Mouse (Mus musculus) midbrain, embryonic 12.5 days (tissue): ENCODE data around the gene Exoc6b. TPM values are rescaled to one million over a fixed set of nuclear protein-coding genes. Genes with fewer than 3 reads are reported as not detected.

ENCODE experiments used
- ATAC-seq: fragments of 200-750 bp; cut with Nextera tagmentation; 2 replicates; pipeline ENCODE4 v1.8.0; 2017; ENCODE audit warnings: low read depth, moderate TSS enrichment, moderate library complexity; ENCODE audit not compliant: low FRiP score
- H3K27ac ChIP-seq: fragments of 300-500 bp; sonication (generic); replicated peaks from 2 replicates; pipeline ENCODE4 v1.5.1; 2016; ENCODE audit warnings: mild to moderate bottlenecking
- H3K27me3 ChIP-seq: fragments of 300-500 bp; sonication (generic); 2 replicates; pipeline ENCODE4 v1.6.1; 2016; ENCODE audit warnings: mild to moderate bottlenecking
- H3K36me3 ChIP-seq: fragments of 300-500 bp; sonication (generic); 2 replicates; pipeline ENCODE4 v1.6.1; 2016
- H3K4me1 ChIP-seq: fragments of 300-500 bp; sonication (generic); 2 replicates; pipeline ENCODE4 v1.6.1; 2016
- H3K4me2 ChIP-seq: fragments of 300-500 bp; sonication (generic); replicated peaks from 2 replicates; pipeline ENCODE4 v1.6.1; 2016; ENCODE audit warnings: mild to moderate bottlenecking, moderate library complexity
- H3K4me3 ChIP-seq: fragments of 300-500 bp; sonication (generic); 2 replicates; pipeline ENCODE4 v1.5.1; 2016; ENCODE audit warnings: mild to moderate bottlenecking
- H3K9ac ChIP-seq: fragments of 300-500 bp; sonication (generic); replicated peaks from 2 replicates; pipeline ENCODE4 v1.6.1; 2016; ENCODE audit warnings: mild to moderate bottlenecking, moderate library complexity
- H3K9me3 ChIP-seq: fragments of 300-500 bp; sonication (generic); 2 replicates; pipeline ENCODE4 v1.6.1; 2016; ENCODE audit warnings: mild to moderate bottlenecking
- WGBS: fragments of 180-500 bp; shearing (Covaris S2); methylation state at CpG from one replicate; pipeline ENCODE4 v1.1.7; 2016; 5-methylcytosine and 5-hydroxymethylcytosine counted together
- polyA plus RNA-seq: library from polyadenylated mRNA; unstranded; fragments of >200 nt; fragmentation: Nextera tagmentation; extraction: Ambion mirVana; gene quantifications from 2 replicates; pipeline ENCODE4 v1.2.1, GENCODE M21; 2016

Gene Exoc6b
- polyA plus RNA-seq, 1 experiment from 2014 or later = 47.7 TPM

GRCm38 (mm10) chr6:84693204-84693603 is 376.1 kb downstream of the Exoc6b start:
- 62% methylated on average over 2 of the region's 2 CpGs for whole genome bisulfite sequencing
- H3K9ac ChIP-seq = no peak overlapping the region
- no peak overlapping the region for H3K4me3 ChIP-seq
- no peak for ATAC-seq
- H3K4me2 ChIP-seq = no peak overlapping the region
- H3K4me1 ChIP-seq = peaks cover 15% of the 10 kb centered on the region
- no peaks in the 10 kb centered on the region for H3K27me3 ChIP-seq
- no peaks in the 10 kb centered on the region for H3K9me3 ChIP-seq
- H3K27ac ChIP-seq = 0 out of 2 replicates have a peak overlapping the region, but pooled peaks have one; percentile 32
- H3K36me3 ChIP-seq = no peaks in the 10 kb centered on the region

GRCm38 (mm10) chr6:84691907-84692306 is 377.4 kb downstream of the Exoc6b start:
- H3K27ac ChIP-seq = no peak overlapping the region
- H3K4me3 ChIP-seq = no peak overlapping the region
- H3K36me3 ChIP-seq = no peaks in the 10 kb centered on the region
- no peak overlapping the region for H3K9ac ChIP-seq
- H3K9me3 ChIP-seq = no peaks in the 10 kb centered on the region
- no peak for ATAC-seq
- WGBS = 91% methylated on average over 3 of the region's 3 CpGs
- no peak overlapping the region for H3K4me2 ChIP-seq
- no peaks in the 10 kb centered on the region for H3K27me3 ChIP-seq
- peaks cover 9% of the 10 kb centered on the region; the same call in 1 of the 2 replicates for H3K4me1 ChIP-seq

GRCm38 (mm10) chr6:84677770-84678169 is 391.5 kb downstream of the Exoc6b start:
- no peak overlapping the region for H3K9ac ChIP-seq
- no peaks in the 10 kb centered on the region for H3K36me3 ChIP-seq
- 85% methylated on average over 3 of the region's 3 CpGs for WGBS
- H3K27ac ChIP-seq = no peak overlapping the region
- no peak overlapping the region for H3K4me2 ChIP-seq
- H3K27me3 ChIP-seq = no peaks in the 10 kb centered on the region
- ATAC-seq = no peak
- H3K9me3 ChIP-seq = no peaks in the 10 kb centered on the region
- H3K4me1 ChIP-seq = no peaks in the 10 kb centered on the region
- no peak overlapping the region for H3K4me3 ChIP-seq

- H3K27ac ChIP-seq = no peak overlapping the region
- no peak overlapping the region for H3K4me3 ChIP-seq
- 95% methylated on average over 3 of the region's 3 CpGs for WGBS
These were observed 394.4 kb downstream of the Exoc6b start for GRCm38 (mm10) chr6:84674936-84675335.

GRCm38 (mm10) chr6:84674136-84674535 is 395.2 kb downstream of the Exoc6b start:
- 87% methylated on average over 7 of the region's 7 CpGs for WGBS
- H3K27ac ChIP-seq = no peak overlapping the region

More at GRCm38 (mm10) chr6:84674936-84675335, 394.4 kb downstream of the Exoc6b start:
- Histone ChIP-seq H3K27me3 (no peaks in the 10 kb centered on the region), H3K36me3 (no peaks in the 10 kb centered on the region), H3K4me2 (no peak overlapping the region), H3K9me3 (peaks cover 4% of the 10 kb centered on the region; the same call in 1 of the 2 replicates), H3K4me1 (no peaks in the 10 kb centered on the region), H3K9ac (no peak overlapping the region)
- no peak for ATAC-seq

GRCm38 (mm10) chr6:84661451-84662112 is 407.7 kb downstream of the Exoc6b start:
- Histone ChIP-seq H3K4me2 (no peak overlapping the region), H3K27me3 (no peaks in the 10 kb centered on the region), H3K4me3 (no peak overlapping the region), H3K36me3 (no peaks in the 10 kb centered on the region), H3K4me1 (0 out of 2 replicates have a peak, but pooled peaks cover 3% of the 10 kb centered on the region), H3K9ac (no peak overlapping the region), H3K27ac (no peak overlapping the region), H3K9me3 (no peaks in the 10 kb centered on the region)
- WGBS = 79% methylated on average over 2 of the region's 2 CpGs
- ATAC-seq = no peak

More at GRCm38 (mm10) chr6:84674136-84674535, 395.2 kb downstream of the Exoc6b start:
- Histone ChIP-seq H3K9me3 (peaks cover 4% of the 10 kb centered on the region; the same call in 1 of the 2 replicates), H3K36me3 (no peaks in the 10 kb centered on the region), H3K9ac (no peak overlapping the region), H3K27me3 (no peaks in the 10 kb centered on the region), H3K4me3 (no peak overlapping the region), H3K4me1 (no peaks in the 10 kb centered on the region), H3K4me2 (no peak overlapping the region)
- ATAC-seq = no peak

- H3K27ac ChIP-seq = no peak overlapping the region
- no peaks in the 10 kb centered on the region for H3K36me3 ChIP-seq
- H3K9me3 ChIP-seq = no peaks in the 10 kb centered on the region
- no peak overlapping the region for H3K4me2 ChIP-seq
- WGBS = 91% methylated on average over 1 of the region's 1 CpGs
- no peak overlapping the region for H3K4me3 ChIP-seq
- 0 out of 2 replicates have a peak, but pooled peaks cover 3% of the 10 kb centered on the region for H3K4me1 ChIP-seq
- no peak for ATAC-seq
- H3K9ac ChIP-seq = no peak overlapping the region
- H3K27me3 ChIP-seq = no peaks in the 10 kb centered on the region
These were observed 408.3 kb downstream of the Exoc6b start for GRCm38 (mm10) chr6:84660982-84661381.

GRCm38 (mm10) chr6:84657091-84657490 is 412.2 kb downstream of the Exoc6b start:
- no peak overlapping the region for H3K9ac ChIP-seq
- no peaks in the 10 kb centered on the region for H3K27me3 ChIP-seq
- ATAC-seq = no peak
- H3K27ac ChIP-seq = no peak overlapping the region
- 26% methylated on average over 1 of the region's 1 CpGs for WGBS
- H3K4me3 ChIP-seq = no peak overlapping the region
- no peaks in the 10 kb centered on the region for H3K36me3 ChIP-seq
- H3K9me3 ChIP-seq = no peaks in the 10 kb centered on the region
- no peak overlapping the region for H3K4me2 ChIP-seq
- 0 out of 2 replicates have a peak, but pooled peaks cover 3% of the 10 kb centered on the region for H3K4me1 ChIP-seq

GRCm38 (mm10) chr6:84656680-84657079 is 412.6 kb downstream of the Exoc6b start:
- no peaks in the 10 kb centered on the region for H3K9me3 ChIP-seq
- H3K4me2 ChIP-seq = no peak overlapping the region
- H3K4me3 ChIP-seq = no peak overlapping the region
- no peak for ATAC-seq
- 52% methylated on average over 2 of the region's 2 CpGs for WGBS
- no peak overlapping the region for H3K9ac ChIP-seq
- H3K4me1 ChIP-seq = 0 out of 2 replicates have a peak, but pooled peaks cover 3% of the 10 kb centered on the region
- H3K27ac ChIP-seq = no peak overlapping the region
- no peaks in the 10 kb centered on the region for H3K36me3 ChIP-seq
- H3K27me3 ChIP-seq = no peaks in the 10 kb centered on the region

- Histone ChIP-seq H3K4me2 (no peak overlapping the region), H3K4me1 (no peaks in the 10 kb centered on the region)
These were observed 417.4 kb downstream of the Exoc6b start for GRCm38 (mm10) chr6:84651902-84652301.

GRCm38 (mm10) chr6:84647197-84647596 is 422.1 kb downstream of the Exoc6b start:
- no peak overlapping the region for H3K4me2 ChIP-seq
- H3K4me1 ChIP-seq = no peaks in the 10 kb centered on the region
- WGBS = 78% methylated on average over 4 of the region's 4 CpGs
- no peak overlapping the region for H3K27ac ChIP-seq
- no peak overlapping the region for H3K9ac ChIP-seq
- no peak overlapping the region for H3K4me3 ChIP-seq
- H3K27me3 ChIP-seq = no peaks in the 10 kb centered on the region
- no peak for ATAC-seq
- H3K36me3 ChIP-seq = no peaks in the 10 kb centered on the region
- no peaks in the 10 kb centered on the region for H3K9me3 ChIP-seq

More at GRCm38 (mm10) chr6:84651902-84652301, 417.4 kb downstream of the Exoc6b start:
- Histone ChIP-seq H3K27ac (no peak overlapping the region), H3K36me3 (no peaks in the 10 kb centered on the region), H3K27me3 (no peaks in the 10 kb centered on the region), H3K9ac (no peak overlapping the region), H3K4me3 (no peak overlapping the region), H3K9me3 (no peaks in the 10 kb centered on the region)
- no peak for ATAC-seq
- 86% methylated on average over 3 of the region's 3 CpGs for WGBS

GRCm38 (mm10) chr6:84646696-84647095 is 422.6 kb downstream of the Exoc6b start:
- H3K36me3 ChIP-seq = no peaks in the 10 kb centered on the region
- no peaks in the 10 kb centered on the region for H3K27me3 ChIP-seq
- H3K4me2 ChIP-seq = no peak overlapping the region
- no peak overlapping the region for H3K27ac ChIP-seq
- ATAC-seq = no peak
- H3K9ac ChIP-seq = no peak overlapping the region
- H3K4me3 ChIP-seq = no peak overlapping the region
- WGBS = 73% methylated on average over 2 of the region's 2 CpGs
- H3K4me1 ChIP-seq = no peaks in the 10 kb centered on the region
- no peaks in the 10 kb centered on the region for H3K9me3 ChIP-seq
